Mouse (Mus musculus) fibroblast of lung, adult 2 months (primary cell): ENCODE data around the gene Map3k10.
A peak's percentile ranks its signal among the peaks of the same experiment; 100 is the strongest.

ENCODE experiments used
- DNase-seq: peaks from one replicate; pipeline ENCODE4 v3.0.0-alpha.2; 2011; ENCODE audit warnings: low read depth

Gene Map3k10

DNA sequence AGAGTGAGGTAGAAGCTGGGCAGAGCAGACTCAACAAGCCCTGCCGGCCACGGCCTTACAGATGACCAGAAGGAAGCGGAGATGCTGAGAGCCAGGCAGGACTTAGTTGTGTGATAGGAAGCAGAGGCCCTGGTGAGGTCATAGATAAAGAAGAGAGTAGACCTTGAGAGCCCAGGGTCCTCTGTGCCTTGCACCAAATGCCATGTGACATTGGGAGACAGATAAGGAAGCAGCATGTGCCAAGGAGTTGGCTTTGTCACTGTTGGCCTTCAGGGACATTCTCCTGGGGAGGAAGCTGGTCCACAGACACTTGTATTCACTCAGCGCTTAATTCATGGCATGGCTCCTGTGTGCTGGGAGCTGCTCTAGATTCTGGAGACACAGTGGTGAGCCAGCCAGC lies 65.1 kb downstream of the Map3k10 start:
- DNase-seq = no peak

GRCm38 (mm10) chr7:27608130-27608529 lies 66.3 kb downstream of the Map3k10 start:
- no peak for DNase-seq

DNA sequence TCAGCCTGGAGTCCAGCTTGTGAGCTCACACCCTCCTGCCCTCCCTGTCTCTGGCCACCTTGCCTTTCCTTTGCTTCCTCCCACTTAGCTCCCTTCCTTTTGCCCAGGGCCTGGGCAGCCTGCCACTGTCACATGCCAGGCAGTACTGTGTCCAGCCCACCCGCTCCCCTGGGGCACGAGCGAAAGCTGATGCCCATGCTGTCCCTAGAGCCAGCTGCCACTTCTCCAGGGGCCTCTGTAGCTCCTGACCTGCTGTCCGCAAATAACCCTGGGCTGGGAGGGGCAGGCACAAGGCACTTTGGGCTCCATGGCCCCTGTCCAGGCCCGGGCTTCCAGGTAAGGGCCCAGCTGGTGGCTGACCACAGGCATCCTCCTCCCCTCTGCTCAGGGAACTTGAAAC lies 66.8 kb downstream of the Map3k10 start:
- DNase-seq = peak; percentile 28

- DNase-seq = no peak
Measured at GRCm38 (mm10) chr7:27606481-27607254, 67.7 kb downstream of the Map3k10 start.
